Mouse (Mus musculus) forebrain, embryonic 11.5 days (tissue): ENCODE results near the gene Ushbp1. TPM values are rescaled to one million over a fixed set of nuclear protein-coding genes. Genes with fewer than 3 reads are reported as not detected.

Experiments used
- ATAC-seq: fragments of 200-750 bp; cut with Nextera tagmentation; replicated peaks from 2 replicates; pipeline ENCODE4 v1.8.0; 2017; ENCODE audit warnings: moderate TSS enrichment; ENCODE audit not compliant: low FRiP score
- DNase-seq: peaks from one replicate; pipeline ENCODE4 v3.0.0-alpha.2; 2017; ENCODE audit warnings: low spot score
- H3K27ac ChIP-seq: fragments of 300-500 bp; sonication (generic); 2 replicates; pipeline ENCODE4 v1.5.1; 2014; ENCODE audit warnings: low read depth, low read length
- H3K27me3 ChIP-seq: fragments of 300-500 bp; sonication (generic); 2 replicates; pipeline ENCODE4 v1.6.1; 2014; ENCODE audit warnings: mild to moderate bottlenecking, low read length, mixed read lengths; ENCODE audit not compliant: control insufficient read depth, insufficient read depth
- H3K36me3 ChIP-seq: fragments of 300-500 bp; sonication (generic); 2 replicates; pipeline ENCODE4 v1.6.1; 2014; ENCODE audit warnings: mild to moderate bottlenecking, low read length, moderate library complexity, mixed read lengths; ENCODE audit not compliant: control insufficient read depth, insufficient read depth
- H3K4me1 ChIP-seq: fragments of 300-500 bp; sonication (generic); replicated peaks from 2 replicates; pipeline ENCODE4 v1.6.1; 2014; ENCODE audit warnings: low read length, mixed read lengths; ENCODE audit not compliant: control insufficient read depth, insufficient read depth
- H3K4me2 ChIP-seq: fragments of 300-500 bp; sonication (generic); 2 replicates; pipeline ENCODE4 v1.6.1; 2014; ENCODE audit warnings: low read depth, mild to moderate bottlenecking, low read length, moderate library complexity, mixed read lengths; ENCODE audit not compliant: severe bottlenecking
- H3K4me3 ChIP-seq: fragments of 300-500 bp; sonication (generic); 2 replicates; pipeline ENCODE4 v1.5.1; 2014; ENCODE audit warnings: low read depth, low read length
- H3K9ac ChIP-seq: fragments of 300-500 bp; sonication (generic); 2 replicates; pipeline ENCODE4 v1.6.1; 2014; ENCODE audit warnings: low read length
- H3K9me3 ChIP-seq: fragments of 300-500 bp; sonication (generic); 2 replicates; pipeline ENCODE4 v1.6.1; 2016; ENCODE audit warnings: low read length, mixed read lengths; ENCODE audit not compliant: control insufficient read depth
- WGBS: fragments of 180-500 bp; shearing (Covaris S2); extraction: QIAGEN DNeasy Blood & Tissue Kit; methylation state at CpG from one replicate; pipeline ENCODE4 v1.1.7; 2014; 5-methylcytosine and 5-hydroxymethylcytosine counted together
- polyA plus RNA-seq: library from polyadenylated mRNA; unstranded; fragments of >200 nt; fragmentation: Nextera tagmentation; extraction: Ambion mirVana; gene quantifications from 2 replicates; pipeline ENCODE4 v1.2.1, GENCODE M21; 2014

Ushbp1 gene
- polyA plus RNA-seq, 1 experiment from 2014 or later, result 4.2 TPM

GRCm38 (mm10) chr8:71407441-71407840 is 11.8 kb upstream of the Ushbp1 start:
- WGBS, result 93% methylated on average over 14 of the region's 14 CpGs
- H3K4me2 ChIP-seq, result no peak overlapping the region
- no peak overlapping the region for H3K27ac ChIP-seq
- ATAC-seq (no peak), DNase-seq (no peak)
- no peak overlapping the region for H3K4me3 ChIP-seq
- H3K36me3 ChIP-seq, result peaks cover 6% of the 10 kb centered on the region; the same call in 1 of the 2 replicates
- no peaks in the 10 kb centered on the region for H3K9me3 ChIP-seq
- no peak overlapping the region for H3K9ac ChIP-seq
- H3K27me3 ChIP-seq, result no peaks in the 10 kb centered on the region
- H3K4me1 ChIP-seq, result peaks cover 6% of the 10 kb centered on the region; the same call in 1 of the 2 replicates

GRCm38 (mm10) chr8:71406099-71407015 is 10.8 kb upstream of the Ushbp1 start:
- H3K36me3 ChIP-seq, result peaks cover 6% of the 10 kb centered on the region; the same call in 1 of the 2 replicates
- peak overlapping the region; percentile 79 for H3K4me3 ChIP-seq
- H3K27me3 ChIP-seq, result no peaks in the 10 kb centered on the region
- H3K27ac ChIP-seq, result 0 out of 2 replicates have a peak overlapping the region, but pooled peaks have one; percentile 18
- peaks cover 6% of the 10 kb centered on the region; the same call in 1 of the 2 replicates for H3K4me1 ChIP-seq
- peak overlapping the region; percentile 88 for H3K4me2 ChIP-seq
- peak overlapping the region; percentile 83 for H3K9ac ChIP-seq
- peak; percentile 91 for DNase-seq
- H3K9me3 ChIP-seq, result no peaks in the 10 kb centered on the region
- peak; percentile 87 for ATAC-seq
- WGBS, result under 1% methylated on average over 54 of the region's 55 CpGs

- Histone ChIP-seq H3K4me3 (peak within 1 kb of the TSS; percentile 79), H3K27me3 (no peaks in the 10 kb centered on the region), H3K27ac (peak within 1 kb of the TSS; percentile 46; the same call in 1 of the 2 replicates), H3K9ac (peak within 1 kb of the TSS; percentile 83), H3K9me3 (no peaks in the 10 kb centered on the region), H3K4me1 (peaks cover 6% of the 10 kb centered on the region; the same call in 1 of the 2 replicates), H3K36me3 (peaks cover 6% of the 10 kb centered on the region; the same call in 1 of the 2 replicates), H3K4me2 (peak within 1 kb of the TSS; percentile 88)
- DNase-seq, result peak; percentile 98
- ATAC-seq, result peak; percentile 89
- 17% methylated on average over 32 of the region's 33 CpGs for WGBS
These were observed 9.9 kb upstream of the Ushbp1 start, which contains the start of gene Ankle1 for GRCm38 (mm10) chr8:71405401-71406098. Gene Ankle1 (plus strand): TSS chr8:71406010.

DNA sequence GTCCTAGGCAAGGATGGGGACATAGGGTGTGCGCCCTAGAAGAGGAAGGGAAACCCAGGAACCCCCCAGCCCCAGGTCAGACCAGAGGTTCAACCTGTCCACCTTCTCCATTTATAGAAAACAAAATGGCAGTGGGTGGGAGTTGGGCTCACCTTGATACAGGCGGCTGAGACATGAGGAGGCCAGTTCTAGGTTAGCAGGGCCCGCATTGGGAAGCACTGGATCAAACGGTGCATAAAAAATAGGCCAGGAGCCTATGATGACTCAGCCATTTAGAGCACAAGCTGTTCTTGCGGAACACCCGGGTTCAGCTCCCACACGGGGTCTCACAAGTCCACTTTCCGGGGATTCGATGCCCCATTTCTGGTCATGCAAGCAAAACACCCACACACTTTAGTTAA is 9.3 kb upstream of the Ushbp1 start:
- ATAC-seq (no peak), DNase-seq (no peak)
- H3K27ac ChIP-seq, result no peak overlapping the region
- 88% methylated on average over 9 of the region's 9 CpGs for WGBS
- H3K9ac ChIP-seq, result no peak overlapping the region
- H3K4me1 ChIP-seq, result peaks cover 6% of the 10 kb centered on the region; the same call in 1 of the 2 replicates
- no peaks in the 10 kb centered on the region for H3K9me3 ChIP-seq
- peak overlapping the region; percentile 88; the same call in 1 of the 2 replicates for H3K4me2 ChIP-seq
- H3K4me3 ChIP-seq, result no peak overlapping the region
- no peaks in the 10 kb centered on the region for H3K27me3 ChIP-seq
- H3K36me3 ChIP-seq, result peaks cover 6% of the 10 kb centered on the region; the same call in 1 of the 2 replicates

DNA sequence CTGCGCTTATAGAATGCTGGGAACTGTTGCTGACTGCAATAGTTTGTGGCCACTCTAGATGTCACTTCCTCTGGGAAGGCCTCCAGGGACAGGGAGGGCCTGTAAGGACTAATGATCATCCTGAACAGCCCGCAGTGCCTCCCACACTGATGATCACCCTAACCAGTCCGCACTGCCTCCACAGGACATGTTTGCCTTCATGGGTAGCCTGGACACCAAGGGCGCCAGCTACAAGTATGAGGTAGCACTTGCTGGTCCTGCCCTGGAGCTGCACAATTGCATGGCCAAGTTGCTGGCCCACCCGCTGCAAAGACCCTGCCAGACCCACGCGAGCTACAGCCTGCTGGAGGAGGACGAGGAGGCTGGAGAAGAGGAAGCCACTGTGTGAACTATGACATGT is 8.4 kb upstream of the Ushbp1 start:
- Histone ChIP-seq H3K9ac (no peak overlapping the region), H3K4me1 (peaks cover 6% of the 10 kb centered on the region; the same call in 1 of the 2 replicates), H3K27ac (no peak overlapping the region), H3K4me3 (no peak overlapping the region), H3K9me3 (no peaks in the 10 kb centered on the region), H3K36me3 (peaks cover 4% of the 10 kb centered on the region; the same call in 1 of the 2 replicates), H3K27me3 (no peaks in the 10 kb centered on the region), H3K4me2 (no peak overlapping the region)
- ATAC-seq, result no peak
- DNase-seq, result no peak
- WGBS, result 92% methylated on average over 8 of the region's 8 CpGs

DNA sequence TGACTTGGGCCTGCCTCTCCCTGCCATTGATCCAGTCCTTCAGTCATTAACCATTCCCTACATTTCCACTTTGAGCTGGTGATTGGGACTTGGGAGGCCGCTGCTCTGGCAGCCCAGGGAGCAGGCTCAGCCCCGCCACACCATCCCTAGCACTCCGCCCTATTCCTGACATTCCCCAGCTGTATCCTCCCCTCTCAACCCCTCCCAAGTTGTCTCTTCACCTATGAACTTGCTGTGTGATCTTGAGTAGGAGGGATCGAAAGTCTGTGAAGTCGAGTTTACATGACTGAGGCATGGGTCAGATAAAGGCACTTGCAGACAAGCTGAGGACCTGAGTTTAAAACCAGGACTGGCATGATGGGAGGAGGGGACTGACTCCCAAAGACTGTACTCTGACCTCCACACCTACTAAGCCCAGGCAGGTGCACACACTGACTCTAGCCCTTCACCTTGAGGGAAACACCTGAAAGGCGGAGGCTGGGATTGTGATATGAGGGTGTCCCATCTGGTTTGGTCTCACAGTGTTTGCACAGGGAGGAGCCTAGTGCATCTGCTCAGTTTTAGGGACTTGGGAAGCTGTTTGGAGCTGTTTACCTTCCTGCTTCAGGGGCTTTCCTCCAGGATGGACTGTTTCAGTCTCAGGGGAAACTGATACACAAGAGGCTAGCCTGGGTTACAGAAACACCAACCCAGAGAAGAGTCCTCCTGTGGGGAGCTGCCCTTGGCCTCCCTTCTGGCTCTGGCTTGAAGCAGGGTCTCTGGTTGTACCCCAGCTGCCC is 7.7 kb upstream of the Ushbp1 start:
- DNase-seq, result no peak
- Histone ChIP-seq H3K36me3 (no peaks in the 10 kb centered on the region; the same call in 1 of the 2 replicates), H3K4me2 (no peak overlapping the region), H3K9me3 (no peaks in the 10 kb centered on the region), H3K4me1 (peaks cover 6% of the 10 kb centered on the region; the same call in 1 of the 2 replicates), H3K4me3 (no peak overlapping the region), H3K27me3 (no peaks in the 10 kb centered on the region), H3K27ac (no peak overlapping the region), H3K9ac (no peak overlapping the region)
- WGBS, result 87% methylated on average over 6 of the region's 6 CpGs
- ATAC-seq, result no peak

DNA sequence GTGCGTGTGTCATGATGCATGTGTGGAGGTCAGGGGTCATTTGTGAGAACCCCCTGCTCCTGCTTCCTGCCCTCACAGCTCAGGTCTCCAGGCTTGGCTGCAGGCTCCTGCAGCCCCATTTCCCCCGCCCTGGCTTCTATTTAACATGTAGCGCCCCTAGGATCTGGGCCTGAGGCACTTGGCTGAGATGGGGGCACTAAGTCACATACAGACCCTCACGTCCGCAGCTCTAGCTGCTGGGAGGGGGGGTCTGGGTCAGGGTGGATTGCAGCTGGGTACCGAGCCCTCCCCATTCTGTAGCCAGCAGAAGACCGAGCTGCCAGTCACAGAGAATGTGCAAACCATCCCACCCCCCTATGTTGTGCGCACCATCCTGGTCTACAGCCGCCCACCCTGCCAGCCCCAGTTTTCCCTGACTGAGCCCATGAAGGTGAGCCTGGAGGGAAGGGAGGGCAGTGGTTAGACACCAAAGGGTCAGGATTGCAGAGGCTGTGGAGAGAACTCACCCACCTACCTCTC is 6.9 kb upstream of the Ushbp1 start:
- no peaks in the 10 kb centered on the region for H3K27me3 ChIP-seq
- ATAC-seq (no peak), DNase-seq (no peak)
- no peak overlapping the region for H3K4me2 ChIP-seq
- WGBS, result 88% methylated on average over 9 of the region's 9 CpGs
- H3K4me3 ChIP-seq, result no peak overlapping the region
- no peaks in the 10 kb centered on the region; the same call in 1 of the 2 replicates for H3K36me3 ChIP-seq
- H3K4me1 ChIP-seq, result peaks cover 8% of the 10 kb centered on the region
- no peak overlapping the region for H3K27ac ChIP-seq
- H3K9ac ChIP-seq, result no peak overlapping the region
- H3K9me3 ChIP-seq, result no peaks in the 10 kb centered on the region

- Histone ChIP-seq H3K4me2 (no peak overlapping the region), H3K27me3 (no peaks in the 10 kb centered on the region), H3K4me3 (no peak overlapping the region), H3K4me1 (peaks cover 9% of the 10 kb centered on the region), H3K27ac (no peak overlapping the region), H3K36me3 (no peaks in the 10 kb centered on the region; the same call in 1 of the 2 replicates), H3K9me3 (no peaks in the 10 kb centered on the region), H3K9ac (no peak overlapping the region)
- no peak for DNase-seq
- no peak for ATAC-seq
These were observed 5.9 kb upstream of the Ushbp1 start for GRCm38 (mm10) chr8:71401454-71401853.
